Comparison of ENCODE assay signal across 9 mouse cellular contexts in genomic region chr7:43680960-43681359, GRCm38 (mm10). TPM values are rescaled to one million over a fixed set of nuclear protein-coding genes. Genes with fewer than 3 reads are reported as not detected.
A peak's percentile ranks its signal among the peaks of the same experiment; 100 is the strongest.
DNase-seq lines count a peak whose midpoint lies in the region; ATAC-seq and TF ChIP-seq lines count a peak whose summit lies in the region.
"Had no signal": no experiment of that assay in that cellular context is flagged by ENCODE, and none has a peak within 500 bp of the region (broad histone marks: within the 10 kb centered on the region; RNA-seq: fewer than 3 reads in every experiment).

No protein-coding gene starts in this region.

- H3K36me3 ChIP-seq in heart, embryonic 12.5 days = peaks cover 26% of the 10 kb centered on the region
- H3K36me3 ChIP-seq in hindbrain, postnatal 0 days (ENCODE audit: insufficient read depth, low read length) = peaks cover 21% of the 10 kb centered on the region
- H3K36me3 ChIP-seq in midbrain, embryonic 15.5 days (replicated peaks) = peaks cover 23% of the 10 kb centered on the region
- peaks cover 13% of the 10 kb centered on the region for H3K36me3 ChIP-seq in stomach, postnatal 0 days (ENCODE audit: control insufficient read depth, insufficient read depth, low read length)

- intact Hi-C loops in left cerebral cortex, postnatal 25 days (cut with DNase I) = loop anchor here (1.0 to 5.0 kb wide), 2 partner anchors 101 to 214 kb away; partner anchors contain the start of gene Klk10

- no peak overlapping the region for H3K4me2 ChIP-seq in heart, embryonic 12.5 days
- no peak overlapping the region for H3K4me2 ChIP-seq in hindbrain, postnatal 0 days (ENCODE audit: low read depth, low read length)
- no peak overlapping the region for H3K4me2 ChIP-seq in midbrain, embryonic 15.5 days
- no peak overlapping the region for H3K4me2 ChIP-seq in stomach, postnatal 0 days (replicated peaks; ENCODE audit: low read depth)

- TF ChIP-seq EP300 in stomach, postnatal 0 days (optimal IDR thresholded peaks at IDR 0.05) = no peak

- ATAC-seq in heart, embryonic 12.5 days (ENCODE audit: insufficient number of reproducible peaks, low FRiP score) = no peak
- peak; percentile 72 for ATAC-seq in hindbrain, postnatal 0 days
- peak; percentile 38; the same call in 1 of the 2 replicates for ATAC-seq in midbrain, embryonic 15.5 days (replicated peaks)
- peak; percentile 41; the same call in 1 of the 2 replicates for ATAC-seq in stomach, postnatal 0 days (ENCODE audit: low FRiP score, low TSS enrichment)

- WGBS in heart, embryonic 12.5 days = 20% methylated on average over 5 of the region's 5 CpGs
- WGBS in hindbrain, postnatal 0 days = 23% methylated on average over 5 of the region's 5 CpGs
- WGBS in midbrain, embryonic 15.5 days = 17% methylated on average over 5 of the region's 5 CpGs
- 19% methylated on average over 5 of the region's 5 CpGs for WGBS in stomach, postnatal 0 days

- peak; percentile 57 to 79 for DNase-seq in heart, adult 18-20 months
- DNase-seq in ZHBTc4 (ENCODE audit: low read depth, low spot score) = peak; percentile 81
- DNase-seq in embryo, embryonic 11.5 days (ENCODE audit: low read depth, low spot score) = peak; percentile 43
- peak; percentile 80 for DNase-seq in hindbrain, postnatal 0 days (ENCODE audit: low spot score)
- peak; percentile 68 to 70 for DNase-seq in left cerebral cortex, postnatal 25 days (ENCODE audit: low spot score in 2 of 2)
- peak; percentile 68 for DNase-seq in stomach, postnatal 0 days (ENCODE audit: low spot score)

- peak; percentile 93 for TF ChIP-seq CTCF in hindbrain, postnatal 0 days (IDR thresholded peaks at IDR 0.05; ENCODE audit: low read depth)
- TF ChIP-seq CTCF in stomach, postnatal 0 days (IDR thresholded peaks at IDR 0.05; ENCODE audit: low read depth) = peak; percentile 93

- no peak overlapping the region for H3K4me3 ChIP-seq in heart, embryonic 12.5 days
- no peak overlapping the region for H3K4me3 ChIP-seq in hindbrain, postnatal 0 days (ENCODE audit: low read length)
- H3K4me3 ChIP-seq in midbrain, embryonic 15.5 days = no peak overlapping the region
- no peak overlapping the region for H3K4me3 ChIP-seq in stomach, postnatal 0 days (ENCODE audit: low read depth, low read length)

- no peaks in the 10 kb centered on the region for H3K27me3 ChIP-seq in heart, embryonic 12.5 days (replicated peaks)
- no peaks in the 10 kb centered on the region for H3K27me3 ChIP-seq in hindbrain, postnatal 0 days (ENCODE audit: insufficient read depth, low read length)
- H3K27me3 ChIP-seq in midbrain, embryonic 15.5 days (replicated peaks) = no peaks in the 10 kb centered on the region
- no peaks in the 10 kb centered on the region for H3K27me3 ChIP-seq in stomach, postnatal 0 days (ENCODE audit: control insufficient read depth, insufficient read depth, low read length)

- no peaks in the 10 kb centered on the region for H3K4me1 ChIP-seq in heart, embryonic 12.5 days (replicated peaks)
- H3K4me1 ChIP-seq in hindbrain, postnatal 0 days (ENCODE audit: insufficient read depth, low read length) = no peaks in the 10 kb centered on the region
- H3K4me1 ChIP-seq in midbrain, embryonic 15.5 days = no peaks in the 10 kb centered on the region
- H3K4me1 ChIP-seq in stomach, postnatal 0 days (replicated peaks; ENCODE audit: control insufficient read depth, insufficient read depth) = no peaks in the 10 kb centered on the region

- no peak overlapping the region for H3K27ac ChIP-seq in heart, embryonic 12.5 days (ENCODE audit: poor library complexity, severe bottlenecking)
- H3K27ac ChIP-seq in hindbrain, postnatal 0 days = no peak overlapping the region
- no peak overlapping the region for H3K27ac ChIP-seq in midbrain, embryonic 15.5 days
- no peak overlapping the region for H3K27ac ChIP-seq in stomach, postnatal 0 days (replicated peaks)

- H3K9ac ChIP-seq in heart, embryonic 12.5 days = no peak overlapping the region
- H3K9ac ChIP-seq in hindbrain, postnatal 0 days (replicated peaks; ENCODE audit: low read length) = no peak overlapping the region
- no peak overlapping the region for H3K9ac ChIP-seq in midbrain, embryonic 15.5 days
- H3K9ac ChIP-seq in stomach, postnatal 0 days (ENCODE audit: low read length) = no peak overlapping the region

- 0 out of 2 replicates have a peak, but pooled peaks cover 12% of the 10 kb centered on the region for H3K9me3 ChIP-seq in heart, embryonic 12.5 days (replicated peaks)
- no peaks in the 10 kb centered on the region for H3K9me3 ChIP-seq in hindbrain, postnatal 0 days (ENCODE audit: low read length)
- 0 out of 2 replicates have a peak, but pooled peaks cover 6% of the 10 kb centered on the region for H3K9me3 ChIP-seq in midbrain, embryonic 15.5 days
- H3K9me3 ChIP-seq in stomach, postnatal 0 days (ENCODE audit: control insufficient read depth, low read length) = no peaks in the 10 kb centered on the region

RNA-seq across cellular contexts. Expression of gene Ctu1, which starts 9.1 kb away (rescaled TPM):
- 1 to 10 TPM; 2.7 to 3.1 TPM for total RNA-seq in heart, adult 18-20 months (2021)
- polyA plus RNA-seq in heart, embryonic 12.5 days (2016; fragmentation: Nextera tagmentation; extraction: Ambion mirVana) = 7.0 TPM in 2 replicates
- total RNA-seq in hindbrain, postnatal 0 days (2014; rRNA removed) = 32.4 and 36.4 TPM in 2 replicates
- polyA plus RNA-seq in hindbrain, postnatal 0 days (2015; fragmentation: Nextera tagmentation; extraction: Ambion mirVana) = 14.5 and 14.7 TPM in 2 replicates
- total RNA-seq in left cerebral cortex, postnatal 25 days (2021) = 1 to 10 TPM; 7.5 to 8.7 TPM
- 27.6 and 33.8 TPM in 2 replicates for polyA plus RNA-seq in midbrain, embryonic 15.5 days (2015; fragmentation: Nextera tagmentation; extraction: Ambion mirVana)
- 8.5 and 9.0 TPM in 2 replicates for polyA plus RNA-seq in stomach, postnatal 0 days (2015; fragmentation: Nextera tagmentation; extraction: Ambion mirVana)

RNA-seq across cellular contexts. Expression of gene Klk14, which starts 9.3 kb away (rescaled TPM):
- under 1 TPM; 0.23 to 0.47 TPM for total RNA-seq in heart, adult 18-20 months (2021)
- polyA plus RNA-seq in heart, embryonic 12.5 days (2016; fragmentation: Nextera tagmentation; extraction: Ambion mirVana) = not detected in 2 replicates
- total RNA-seq in hindbrain, postnatal 0 days (2014; rRNA removed) = not detected in 2 replicates
- not detected in 2 replicates for polyA plus RNA-seq in hindbrain, postnatal 0 days (2015; fragmentation: Nextera tagmentation; extraction: Ambion mirVana)
- total RNA-seq in left cerebral cortex, postnatal 25 days (2021) = not detected
- polyA plus RNA-seq in midbrain, embryonic 15.5 days (2015; fragmentation: Nextera tagmentation; extraction: Ambion mirVana) = not detected in 2 replicates
- 4.5 and 5.8 TPM in 2 replicates for polyA plus RNA-seq in stomach, postnatal 0 days (2015; fragmentation: Nextera tagmentation; extraction: Ambion mirVana)
- polyA plus RNA-seq: lung, embryonic 16.5 days had no signal

RNA-seq across cellular contexts. Expression of gene Siglece, which starts 21.0 kb away (rescaled TPM):
- 1 to 10 TPM; 1.4 to 1.6 TPM for total RNA-seq in heart, adult 18-20 months (2021)
- 0.19 and 0.27 TPM in 2 replicates for polyA plus RNA-seq in heart, embryonic 12.5 days (2016; fragmentation: Nextera tagmentation; extraction: Ambion mirVana)
- not detected in 2 replicates for total RNA-seq in hindbrain, postnatal 0 days (2014; rRNA removed)
- 0.40 and 0.48 TPM in 2 replicates for polyA plus RNA-seq in hindbrain, postnatal 0 days (2015; fragmentation: Nextera tagmentation; extraction: Ambion mirVana)
- total RNA-seq in left cerebral cortex, postnatal 25 days (2021) = 1 to 10 TPM; 1.1 to 1.3 TPM
- 0.47 and 0.53 TPM in 2 replicates for polyA plus RNA-seq in midbrain, embryonic 15.5 days (2015; fragmentation: Nextera tagmentation; extraction: Ambion mirVana)
- polyA plus RNA-seq in stomach, postnatal 0 days (2015; fragmentation: Nextera tagmentation; extraction: Ambion mirVana) = 0.87 and 1.3 TPM in 2 replicates

RNA-seq across cellular contexts. Expression of gene Klk13, which starts 31.4 kb away (rescaled TPM):
- not detected for total RNA-seq in heart, adult 18-20 months (2021)
- 0.13 and 0.24 TPM in 2 replicates for polyA plus RNA-seq in heart, embryonic 12.5 days (2016; fragmentation: Nextera tagmentation; extraction: Ambion mirVana)
- not detected in 2 replicates for total RNA-seq in hindbrain, postnatal 0 days (2014; rRNA removed)
- 0.10 and 0.32 TPM in 2 replicates for polyA plus RNA-seq in hindbrain, postnatal 0 days (2015; fragmentation: Nextera tagmentation; extraction: Ambion mirVana)
- not detected for total RNA-seq in left cerebral cortex, postnatal 25 days (2021)
- 0.13 and 0.21 TPM in 2 replicates for polyA plus RNA-seq in midbrain, embryonic 15.5 days (2015; fragmentation: Nextera tagmentation; extraction: Ambion mirVana)
- 84.7 and 93.8 TPM in 2 replicates for polyA plus RNA-seq in stomach, postnatal 0 days (2015; fragmentation: Nextera tagmentation; extraction: Ambion mirVana)

RNA-seq across cellular contexts. Expression of gene Ceacam18, which starts 46.5 kb away (rescaled TPM):
- not detected for total RNA-seq in heart, adult 18-20 months (2021)
- polyA plus RNA-seq in heart, embryonic 12.5 days (2016; fragmentation: Nextera tagmentation; extraction: Ambion mirVana) = not detected in 2 replicates
- total RNA-seq in hindbrain, postnatal 0 days (2014; rRNA removed) = not detected in 2 replicates
- 0.08 TPM in 1 of 2 replicates, not detected in the other for polyA plus RNA-seq in hindbrain, postnatal 0 days (2015; fragmentation: Nextera tagmentation; extraction: Ambion mirVana)
- total RNA-seq in left cerebral cortex, postnatal 25 days (2021) = not detected
- not detected in 2 replicates for polyA plus RNA-seq in midbrain, embryonic 15.5 days (2015; fragmentation: Nextera tagmentation; extraction: Ambion mirVana)
- polyA plus RNA-seq in stomach, postnatal 0 days (2015; fragmentation: Nextera tagmentation; extraction: Ambion mirVana) = 0.07 TPM in 1 of 2 replicates, not detected in the other
- polyA plus RNA-seq: lung, embryonic 16.5 days had no signal
